Mouse (Mus musculus): ENCODE data around the gene Alox5ap. TPM values are rescaled to one million over a fixed set of nuclear protein-coding genes. Genes with fewer than 3 reads are reported as not detected.

Alox5ap gene
- polyA plus RNA-seq, 1 experiment from 2014 or later = 9.3 TPM

- H3K9me3 ChIP-seq (ENCODE audit: low read depth, low read length) = no peaks in the 10 kb centered on the region
- H3K27me3 ChIP-seq (ENCODE audit: insufficient read depth, low read length) = no peaks in the 10 kb centered on the region
- H3K36me3 ChIP-seq (ENCODE audit: insufficient read depth) = no peaks in the 10 kb centered on the region
- TF ChIP-seq CTCF (IDR thresholded peaks at IDR 0.05; ENCODE audit: low read depth) = no peak
- peaks cover 16% of the 10 kb centered on the region; the same call in 1 of the 2 replicates for H3K4me1 ChIP-seq (ENCODE audit: insufficient read depth)
- ATAC-seq (ENCODE audit: insufficient read depth) = no peak
- 17% methylated on average over 9 of the region's 9 CpGs for WGBS
- H3K9ac ChIP-seq = peak overlapping the region; percentile 42
- H3K4me3 ChIP-seq (ENCODE audit: low read depth, low read length) = peak overlapping the region; percentile 27
- DNase-seq = no peak
- peak overlapping the region; percentile 46; the same call in 1 of the 2 replicates for H3K27ac ChIP-seq (ENCODE audit: low read depth)
- H3K4me2 ChIP-seq = peak overlapping the region; percentile 67
Measured at GRCm38 (mm10) chr5:149245391-149245964, 19.1 kb upstream of the Alox5ap start.

- Histone ChIP-seq H3K27me3 (ENCODE audit: insufficient read depth, low read length) (no peaks in the 10 kb centered on the region), H3K9me3 (ENCODE audit: low read depth, low read length) (no peaks in the 10 kb centered on the region), H3K4me1 (ENCODE audit: insufficient read depth) (peaks cover 16% of the 10 kb centered on the region; the same call in 1 of the 2 replicates), H3K27ac (ENCODE audit: low read depth) (peak overlapping the region; percentile 46; the same call in 1 of the 2 replicates), H3K9ac (peak overlapping the region; percentile 42), H3K36me3 (ENCODE audit: insufficient read depth) (no peaks in the 10 kb centered on the region), H3K4me2 (peak overlapping the region; percentile 67), H3K4me3 (ENCODE audit: low read depth, low read length) (peak overlapping the region; percentile 27)
- peak; percentile 65 for DNase-seq
- TF ChIP-seq CTCF (IDR thresholded peaks at IDR 0.05; ENCODE audit: low read depth) = no peak
- peak; percentile 88 for ATAC-seq (ENCODE audit: insufficient read depth)
- WGBS = 5% methylated on average over 15 of the region's 16 CpGs
Measured at GRCm38 (mm10) chr5:149245965-149246470, 18.5 kb upstream of the Alox5ap start.

DNA sequence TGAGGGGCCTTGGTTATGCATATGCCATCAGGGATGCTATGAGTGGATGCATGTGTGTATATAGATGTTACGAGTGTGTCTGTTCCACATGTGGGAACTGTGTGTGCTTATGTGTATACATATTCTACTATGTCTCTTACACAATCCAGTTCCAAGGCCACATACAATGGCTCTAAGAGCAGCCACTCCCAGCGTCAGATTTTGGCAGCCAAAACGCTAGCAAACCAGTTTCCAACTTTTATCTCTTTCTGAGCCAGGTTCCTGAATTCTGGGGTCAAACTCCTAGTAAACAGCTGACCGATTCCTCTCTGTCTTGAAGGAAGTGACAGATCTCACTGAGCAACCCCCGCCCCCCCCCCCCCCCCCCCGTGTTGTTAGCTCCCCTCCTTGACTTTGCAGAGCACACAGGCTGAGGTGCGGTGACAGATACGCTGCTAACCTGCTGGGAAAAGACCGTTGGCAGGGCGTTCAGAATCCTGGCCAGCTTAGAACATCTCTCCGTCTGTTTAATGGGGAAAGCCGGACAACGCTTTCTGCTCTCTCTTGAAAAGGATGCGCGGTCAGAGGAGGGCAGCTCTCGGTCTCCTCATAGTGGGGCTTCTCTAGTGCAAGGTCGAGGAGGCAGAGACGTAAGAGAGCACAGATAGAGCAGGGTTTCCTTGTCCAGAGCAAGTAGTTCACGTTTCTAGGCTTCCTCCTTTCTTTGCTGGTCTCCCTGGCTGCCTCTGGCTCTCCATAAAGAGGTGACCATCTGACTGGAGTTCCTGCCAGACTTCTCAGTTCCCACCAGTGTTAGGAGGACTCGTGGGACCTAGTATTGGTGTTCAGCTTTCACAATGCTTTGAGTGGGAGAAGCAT lies 17.3 kb upstream of the Alox5ap start:
- H3K27ac ChIP-seq (ENCODE audit: low read depth) = peak overlapping the region; percentile 37
- no peaks in the 10 kb centered on the region for H3K27me3 ChIP-seq (ENCODE audit: insufficient read depth, low read length)
- no peak for TF ChIP-seq CTCF (IDR thresholded peaks at IDR 0.05; ENCODE audit: low read depth)
- peak; percentile 15; the same call in 1 of the 2 replicates for ATAC-seq (ENCODE audit: insufficient read depth)
- no peaks in the 10 kb centered on the region for H3K9me3 ChIP-seq (ENCODE audit: low read depth, low read length)
- H3K4me2 ChIP-seq = peak overlapping the region; percentile 42
- DNase-seq = peak; percentile 64
- H3K4me3 ChIP-seq (ENCODE audit: low read depth, low read length) = no peak overlapping the region
- H3K36me3 ChIP-seq (ENCODE audit: insufficient read depth) = no peaks in the 10 kb centered on the region
- 13% methylated on average over 20 of the region's 20 CpGs for WGBS
- peaks cover 16% of the 10 kb centered on the region; the same call in 1 of the 2 replicates for H3K4me1 ChIP-seq (ENCODE audit: insufficient read depth)
- peak overlapping the region; percentile 7; the same call in 1 of the 2 replicates for H3K9ac ChIP-seq

DNA sequence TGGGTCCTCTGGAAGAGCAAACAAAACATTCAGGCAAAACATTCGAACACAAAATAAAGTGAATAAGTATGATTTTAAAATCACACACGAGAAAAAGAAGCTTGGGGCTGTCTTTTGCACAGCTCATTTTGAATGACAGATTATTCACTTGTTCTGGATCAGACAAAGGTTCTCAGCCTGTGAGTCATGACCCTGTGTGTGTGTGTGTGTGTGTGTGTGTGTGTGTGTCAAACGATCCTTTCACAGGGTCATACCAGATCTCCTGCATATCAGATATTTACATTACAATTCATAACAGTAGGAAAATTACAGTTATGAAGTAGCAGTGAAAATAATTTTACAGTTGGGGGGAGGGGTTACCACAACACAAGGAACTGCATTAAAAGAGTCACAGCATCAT lies 12.3 kb upstream of the Alox5ap start:
- DNase-seq (no peak), ATAC-seq (ENCODE audit: insufficient read depth) (no peak)
- no peak overlapping the region for H3K4me3 ChIP-seq (ENCODE audit: low read depth, low read length)
- H3K27ac ChIP-seq (ENCODE audit: low read depth) = no peak overlapping the region
- H3K9ac ChIP-seq = no peak overlapping the region
- no peaks in the 10 kb centered on the region for H3K36me3 ChIP-seq (ENCODE audit: insufficient read depth)
- no peak overlapping the region for H3K4me2 ChIP-seq
- 64% methylated on average over 3 of the region's 3 CpGs for WGBS
- H3K27me3 ChIP-seq (ENCODE audit: insufficient read depth, low read length) = no peaks in the 10 kb centered on the region
- H3K9me3 ChIP-seq (ENCODE audit: low read depth, low read length) = no peaks in the 10 kb centered on the region
- no peak for TF ChIP-seq CTCF (IDR thresholded peaks at IDR 0.05; ENCODE audit: low read depth)
- H3K4me1 ChIP-seq (ENCODE audit: insufficient read depth) = 0 out of 2 replicates have a peak, but pooled peaks cover 2% of the 10 kb centered on the region

DNA sequence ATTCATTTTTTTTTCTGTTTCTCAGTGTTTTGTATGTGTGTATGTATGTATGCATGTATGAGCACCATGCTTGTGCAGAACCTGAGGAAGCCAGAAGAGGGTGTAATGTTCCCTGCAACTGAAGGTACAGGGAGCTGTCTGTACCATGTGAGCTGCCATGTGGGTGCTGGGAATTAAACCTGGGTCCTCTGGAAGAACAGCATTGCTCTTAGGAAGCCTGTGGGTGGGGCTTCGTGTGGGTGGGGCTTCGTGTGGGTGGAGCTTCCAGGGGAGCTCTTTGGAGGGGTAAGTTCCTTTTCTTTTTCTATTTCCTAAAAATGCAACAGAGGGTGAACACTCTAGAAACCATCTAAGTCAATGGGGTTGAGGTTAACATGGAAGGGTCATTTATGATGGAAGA lies 11.1 kb upstream of the Alox5ap start:
- DNase-seq (no peak), ATAC-seq (ENCODE audit: insufficient read depth) (no peak)
- H3K4me1 ChIP-seq (ENCODE audit: insufficient read depth) = no peaks in the 10 kb centered on the region
- WGBS = 63% methylated on average over 2 of the region's 2 CpGs
- no peaks in the 10 kb centered on the region for H3K36me3 ChIP-seq (ENCODE audit: insufficient read depth)
- no peak overlapping the region for H3K9ac ChIP-seq
- H3K4me3 ChIP-seq (ENCODE audit: low read depth, low read length) = no peak overlapping the region
- H3K4me2 ChIP-seq = no peak overlapping the region
- no peaks in the 10 kb centered on the region for H3K27me3 ChIP-seq (ENCODE audit: insufficient read depth, low read length)
- TF ChIP-seq CTCF (IDR thresholded peaks at IDR 0.05; ENCODE audit: low read depth) = no peak
- no peak overlapping the region for H3K27ac ChIP-seq (ENCODE audit: low read depth)
- no peaks in the 10 kb centered on the region for H3K9me3 ChIP-seq (ENCODE audit: low read depth, low read length)

- Histone ChIP-seq H3K4me2 (no peak overlapping the region), H3K27me3 (ENCODE audit: insufficient read depth, low read length) (no peaks in the 10 kb centered on the region), H3K36me3 (ENCODE audit: insufficient read depth) (no peaks in the 10 kb centered on the region), H3K4me1 (ENCODE audit: insufficient read depth) (no peaks in the 10 kb centered on the region), H3K27ac (ENCODE audit: low read depth) (no peak overlapping the region), H3K9ac (no peak overlapping the region), H3K9me3 (ENCODE audit: low read depth, low read length) (no peaks in the 10 kb centered on the region), H3K4me3 (ENCODE audit: low read depth, low read length) (no peak overlapping the region)
- ATAC-seq (ENCODE audit: insufficient read depth) (no peak), DNase-seq (no peak)
- no peak for TF ChIP-seq CTCF (IDR thresholded peaks at IDR 0.05; ENCODE audit: low read depth)
- WGBS = 80% methylated on average over 2 of the region's 2 CpGs
Measured at GRCm38 (mm10) chr5:149255522-149255921, 9.0 kb upstream of the Alox5ap start.

All from lung, embryonic 14.5 days (tissue).